Mouse (Mus musculus) c-Kit-positive CD71-positive TER-119-negative erythroid progenitor cells, embryonic 14.5 days (primary cell): ENCODE data around the gene Sar1b.
A peak's percentile ranks its signal among the peaks of the same experiment; 100 is the strongest.
"Not testable (repeated sequence)": the region's sequence is repeated elsewhere in the genome, so short reads cannot be mapped to it uniquely, and the experiment has no call there.

ENCODE experiments used
- DNase-seq: peaks from one replicate; pipeline ENCODE4 v3.0.0-alpha.2; 2013; ENCODE audit warnings: low read depth

The Sar1b gene

GRCm38 (mm10) chr11:51777478-51777877, 14.0 kb downstream of the Sar1b start:
- no peak for DNase-seq

GRCm38 (mm10) chr11:51780773-51781267, 17.3 kb downstream of the Sar1b start:
- DNase-seq, result no peak

- no peak for DNase-seq
Observed at GRCm38 (mm10) chr11:51782721-51783120, 19.2 kb downstream of the Sar1b start.

- DNase-seq, result no peak
Observed at GRCm38 (mm10) chr11:51785926-51786325, 22.4 kb downstream of the Sar1b start.

GRCm38 (mm10) chr11:51789735-51790134, 26.2 kb downstream of the Sar1b start:
- DNase-seq, result not testable (repeated sequence)

GRCm38 (mm10) chr11:51790662-51791061, 27.2 kb downstream of the Sar1b start:
- DNase-seq, result no peak

- no peak for DNase-seq
Observed at GRCm38 (mm10) chr11:51796272-51796671, 32.8 kb downstream of the Sar1b start.

GRCm38 (mm10) chr11:51800634-51801325, 37.3 kb downstream of the Sar1b start:
- no peak for DNase-seq

GRCm38 (mm10) chr11:51805221-51805981, 41.9 kb downstream of the Sar1b start:
- DNase-seq, result peak; percentile 51

GRCm38 (mm10) chr11:51807108-51807879, 43.8 kb downstream of the Sar1b start:
- DNase-seq, result no peak

- DNase-seq, result no peak
Observed at GRCm38 (mm10) chr11:51809632-51810224, 46.2 kb downstream of the Sar1b start.

- no peak for DNase-seq
Observed at GRCm38 (mm10) chr11:51811230-51811629, 47.7 kb downstream of the Sar1b start.

GRCm38 (mm10) chr11:51812022-51812546, 48.6 kb downstream of the Sar1b start:
- no peak for DNase-seq

GRCm38 (mm10) chr11:51817756-51818155, 54.3 kb downstream of the Sar1b start:
- DNase-seq, result peak; percentile 70

- DNase-seq, result no peak
Observed at GRCm38 (mm10) chr11:51818837-51819236, 55.4 kb downstream of the Sar1b start.

GRCm38 (mm10) chr11:51819964-51820363, 56.5 kb downstream of the Sar1b start:
- peak; percentile 72 for DNase-seq

- DNase-seq, result no peak
Observed at GRCm38 (mm10) chr11:51820861-51821260, 57.4 kb downstream of the Sar1b start.

GRCm38 (mm10) chr11:51822736-51823135, 59.2 kb downstream of the Sar1b start:
- no peak for DNase-seq

GRCm38 (mm10) chr11:51823271-51823670, 59.8 kb downstream of the Sar1b start:
- DNase-seq, result no peak

- DNase-seq, result no peak
Observed at GRCm38 (mm10) chr11:51823963-51824753, 60.7 kb downstream of the Sar1b start.

GRCm38 (mm10) chr11:51824867-51825424, 61.5 kb downstream of the Sar1b start:
- no peak for DNase-seq
